In the genomic region with DNA sequence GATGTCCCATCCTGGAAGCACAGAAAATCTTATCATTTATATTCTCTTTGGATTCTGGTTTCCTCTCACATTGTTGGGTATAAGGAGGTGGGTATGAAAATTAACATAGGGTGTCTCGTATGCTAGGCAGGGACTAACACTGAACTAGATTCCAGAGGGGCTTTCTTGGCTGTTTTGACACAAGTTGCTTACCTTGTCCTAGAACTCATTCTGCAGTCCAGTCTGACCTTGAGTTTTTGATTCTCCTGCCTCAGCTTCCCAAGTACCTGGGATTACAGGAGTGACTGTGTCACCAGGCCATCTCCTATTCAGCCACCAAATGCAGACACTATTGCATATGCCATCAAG, we compare ENCODE assay signal across 2 mouse cellular contexts.
TF ChIP-seq lines count a peak whose summit lies in the region.

No protein-coding gene starts in this region.

TF ChIP-seq in CH12.LX, 34 proteins besides CTCF, POLR2A, EP300 and RAD21:
- no peak for TF ChIP-seq E2F4 (IDR thresholded peaks at IDR 0.05; ENCODE audit: insufficient replicate concordance, low read depth, low read length)
- TF ChIP-seq CHD1 (IDR thresholded peaks at IDR 0.05; ENCODE audit: low read depth, low read length): no peak
- TF ChIP-seq ZNF384 (IDR thresholded peaks at IDR 0.05; ENCODE audit: low read depth, low read length): no peak
- TF ChIP-seq TCF12 (IDR thresholded peaks at IDR 0.05; ENCODE audit: low read depth, low read length): no peak
- TF ChIP-seq ZMIZ1 (IDR thresholded peaks at IDR 0.05; ENCODE audit: low read depth, low read length): no peak
- no peak for TF ChIP-seq MAX (IDR thresholded peaks at IDR 0.05; ENCODE audit: low read length)
- no peak for TF ChIP-seq ZKSCAN1 (IDR thresholded peaks at IDR 0.05; ENCODE audit: borderline replicate concordance, low read depth, low read length)

TF ChIP-seq in MEL, 35 proteins besides CTCF, POLR2A, EP300 and RAD21:
- TF ChIP-seq ZMIZ1 (IDR thresholded peaks at IDR 0.05; ENCODE audit: low read depth, low read length) (0 out of 2 replicates have a peak, but pooled peaks have one; percentile 43), MEF2A (IDR thresholded peaks at IDR 0.05; ENCODE audit: extremely low read depth, insufficient replicate concordance, low read depth, low read length, poor library complexity, severe bottlenecking) (no peak), USF1 (IDR thresholded peaks at IDR 0.05; ENCODE audit: low read depth, low read length) (no peak), MAFK (IDR thresholded peaks at IDR 0.05; ENCODE audit: borderline replicate concordance, low read depth, low read length) (0 out of 2 replicates have a peak, but pooled peaks have one; percentile 11), POLR2AphosphoS2 (IDR thresholded peaks at IDR 0.05; ENCODE audit: low read length) (peak; percentile 62; the same call in 1 of the 2 replicates), TBP (IDR thresholded peaks at IDR 0.05; ENCODE audit: low read depth, low read length) (0 out of 2 replicates have a peak, but pooled peaks have one; percentile 3)
